Mouse (Mus musculus) midbrain, embryonic 16.5 days (tissue): ENCODE measurements at regions not wholly inside any gene's neighbourhood (a gene's known extent, or its start where the extent isn't known, plus 50 kb on each side); places are given as distances from the start of the nearest gene placed in this dataset.

Source experiments
- ATAC-seq: fragments of 200-750 bp; cut with Nextera tagmentation; 2 replicates; pipeline ENCODE4 v1.8.0; 2017; ENCODE audit warnings: moderate TSS enrichment
- H3K27ac ChIP-seq: fragments of 300-500 bp; sonication (generic); 2 replicates; pipeline ENCODE4 v1.5.1; 2014; ENCODE audit warnings: mild to moderate bottlenecking, low read length, mixed read lengths
- H3K27me3 ChIP-seq: fragments of 300-500 bp; sonication (generic); 2 replicates; pipeline ENCODE4 v1.6.1; 2014; ENCODE audit warnings: low read depth, low read length, mixed read lengths; ENCODE audit not compliant: control insufficient read depth, insufficient read depth
- H3K36me3 ChIP-seq: fragments of 300-500 bp; sonication (generic); 2 replicates; pipeline ENCODE4 v1.6.1; 2014; ENCODE audit warnings: mild to moderate bottlenecking, low read length, moderate library complexity, mixed read lengths; ENCODE audit not compliant: control insufficient read depth, insufficient read depth
- H3K4me1 ChIP-seq: fragments of 300-500 bp; sonication (generic); 2 replicates; pipeline ENCODE4 v1.6.1; 2014; ENCODE audit warnings: mild to moderate bottlenecking, low read length, mixed read lengths; ENCODE audit not compliant: control insufficient read depth, insufficient read depth
- H3K4me2 ChIP-seq: fragments of 300-500 bp; sonication (generic); 2 replicates; pipeline ENCODE4 v1.6.1; 2014; ENCODE audit warnings: mild to moderate bottlenecking, low read length, mixed read lengths
- H3K4me3 ChIP-seq: fragments of 300-500 bp; sonication (generic); 2 replicates; pipeline ENCODE4 v1.5.1; 2014; ENCODE audit warnings: low read depth, mild to moderate bottlenecking, low read length, moderate library complexity, mixed read lengths
- H3K9ac ChIP-seq: fragments of 300-500 bp; sonication (generic); 2 replicates; pipeline ENCODE4 v1.6.1; 2014; ENCODE audit warnings: low read depth, low read length, mixed read lengths
- H3K9me3 ChIP-seq: fragments of 300-500 bp; sonication (generic); replicated peaks from 2 replicates; pipeline ENCODE4 v1.6.1; 2014; ENCODE audit warnings: mild to moderate bottlenecking, low read length, mixed read lengths; ENCODE audit not compliant: control insufficient read depth, poor library complexity, severe bottlenecking
- whole genome bisulfite sequencing: fragments of 180-500 bp; shearing (Covaris S2); extraction: QIAGEN DNeasy Blood & Tissue Kit; methylation state at CpG from one replicate; pipeline ENCODE4 v1.1.7; 2014; 5-methylcytosine and 5-hydroxymethylcytosine counted together

GRCm38 (mm10) chr17:7579031-7579430, 193.8 kb upstream of the Unc93a2 start:
- Histone ChIP-seq H3K36me3 (no peaks in the 10 kb centered on the region), H3K4me1 (no peaks in the 10 kb centered on the region), H3K27me3 (no peaks in the 10 kb centered on the region), H3K27ac (no peak overlapping the region), H3K4me2 (no peak overlapping the region), H3K9ac (no peak overlapping the region), H3K9me3 (no peaks in the 10 kb centered on the region), H3K4me3 (no peak overlapping the region)
- no peak for ATAC-seq
- 94% methylated on average over 4 of the region's 4 CpGs for WGBS

- Histone ChIP-seq H3K9me3 (no peaks in the 10 kb centered on the region), H3K4me1 (no peaks in the 10 kb centered on the region), H3K27ac (no peak overlapping the region), H3K9ac (no peak overlapping the region), H3K4me2 (no peak overlapping the region), H3K4me3 (no peak overlapping the region), H3K36me3 (no peaks in the 10 kb centered on the region), H3K27me3 (no peaks in the 10 kb centered on the region)
- ATAC-seq = no peak
- WGBS = 89% methylated on average over 8 of the region's 8 CpGs
Measured at GRCm38 (mm10) chr17:7578003-7578402, 192.7 kb upstream of the Unc93a2 start.

GRCm38 (mm10) chr17:7577227-7577626, 192.0 kb upstream of the Unc93a2 start:
- Histone ChIP-seq H3K36me3 (no peaks in the 10 kb centered on the region), H3K27me3 (no peaks in the 10 kb centered on the region), H3K9ac (no peak overlapping the region), H3K4me1 (no peaks in the 10 kb centered on the region), H3K4me3 (no peak overlapping the region), H3K9me3 (no peaks in the 10 kb centered on the region), H3K4me2 (no peak overlapping the region), H3K27ac (no peak overlapping the region)
- ATAC-seq = no peak
- 70% methylated on average over 4 of the region's 4 CpGs for WGBS

DNA sequence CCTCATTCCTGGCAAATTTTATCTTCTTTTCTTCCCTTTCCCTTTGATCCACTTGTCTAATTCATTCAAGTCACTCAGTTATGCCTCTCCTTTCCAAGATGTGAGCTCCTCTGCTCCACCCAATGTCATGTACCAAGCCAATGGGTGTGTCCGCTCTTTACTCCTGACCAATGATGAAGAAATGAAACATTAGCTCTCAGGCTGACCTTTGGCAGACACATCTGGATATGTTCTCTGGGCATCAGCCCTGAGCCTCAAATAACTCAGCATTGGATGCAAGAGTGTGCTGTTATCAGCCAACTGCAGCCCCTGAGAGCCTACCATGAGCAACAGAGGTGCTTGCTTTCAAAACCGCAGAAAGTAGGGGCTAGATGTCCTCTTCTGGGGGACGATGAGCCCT, 186.2 kb upstream of the Unc93a2 start:
- Histone ChIP-seq H3K27ac (no peak overlapping the region), H3K36me3 (no peaks in the 10 kb centered on the region), H3K4me2 (no peak overlapping the region), H3K9ac (no peak overlapping the region), H3K9me3 (no peaks in the 10 kb centered on the region), H3K4me3 (no peak overlapping the region), H3K4me1 (no peaks in the 10 kb centered on the region), H3K27me3 (no peaks in the 10 kb centered on the region)
- ATAC-seq = no peak
- WGBS = 98% methylated on average over 3 of the region's 3 CpGs

DNA sequence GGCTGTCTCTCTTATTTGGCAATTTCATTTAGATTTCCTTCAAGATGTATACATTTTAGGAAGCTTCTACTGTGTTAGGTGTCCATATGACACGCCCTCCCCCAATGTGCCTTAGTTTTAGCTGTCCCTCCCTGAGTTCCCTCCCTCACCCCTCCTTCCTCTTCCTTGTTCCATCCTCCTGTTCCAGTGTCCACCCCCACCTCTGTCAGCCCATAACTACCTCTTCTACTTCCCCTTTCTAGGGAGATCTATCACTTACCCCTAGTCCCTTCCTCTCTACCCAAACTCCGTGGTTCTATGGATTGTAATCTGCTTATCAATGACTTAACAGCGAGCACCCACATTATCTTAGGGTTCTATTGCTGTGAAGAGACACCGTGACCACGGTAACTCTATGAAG, 183.2 kb upstream of the Unc93a2 start:
- ATAC-seq = no peak

GRCm38 (mm10) chr17:7565771-7566170, 180.5 kb upstream of the Unc93a2 start:
- Histone ChIP-seq H3K27ac (no peak overlapping the region), H3K4me2 (no peak overlapping the region), H3K36me3 (no peaks in the 10 kb centered on the region), H3K4me1 (no peaks in the 10 kb centered on the region), H3K9ac (no peak overlapping the region), H3K27me3 (no peaks in the 10 kb centered on the region), H3K4me3 (no peak overlapping the region), H3K9me3 (no peaks in the 10 kb centered on the region)
- ATAC-seq = no peak
- 80% methylated on average over 2 of the region's 2 CpGs for WGBS

More for the DNA sequence above, 183.2 kb upstream of the Unc93a2 start:
- Histone ChIP-seq H3K9ac (no peak overlapping the region), H3K36me3 (no peaks in the 10 kb centered on the region), H3K4me2 (no peak overlapping the region), H3K27ac (no peak overlapping the region), H3K27me3 (no peaks in the 10 kb centered on the region), H3K9me3 (no peaks in the 10 kb centered on the region), H3K4me3 (no peak overlapping the region), H3K4me1 (no peaks in the 10 kb centered on the region)
- WGBS = 94% methylated on average over 5 of the region's 5 CpGs

GRCm38 (mm10) chr17:7562940-7563339, 177.7 kb upstream of the Unc93a2 start:
- H3K4me3 ChIP-seq = no peak overlapping the region
- no peaks in the 10 kb centered on the region for H3K36me3 ChIP-seq
- H3K4me1 ChIP-seq = no peaks in the 10 kb centered on the region
- no peaks in the 10 kb centered on the region for H3K27me3 ChIP-seq
- no peaks in the 10 kb centered on the region for H3K9me3 ChIP-seq
- no peak overlapping the region for H3K4me2 ChIP-seq
- 21% methylated on average over 8 of the region's 8 CpGs for WGBS
- H3K27ac ChIP-seq = no peak overlapping the region
- no peak overlapping the region for H3K9ac ChIP-seq
- ATAC-seq = no peak

GRCm38 (mm10) chr17:7548456-7548855, 163.2 kb upstream of the Unc93a2 start:
- no peak overlapping the region for H3K9ac ChIP-seq
- no peaks in the 10 kb centered on the region for H3K4me1 ChIP-seq
- no peaks in the 10 kb centered on the region for H3K27me3 ChIP-seq
- no peaks in the 10 kb centered on the region for H3K9me3 ChIP-seq
- no peak overlapping the region for H3K4me3 ChIP-seq
- H3K36me3 ChIP-seq = no peaks in the 10 kb centered on the region
- ATAC-seq = no peak
- H3K27ac ChIP-seq = no peak overlapping the region
- H3K4me2 ChIP-seq = no peak overlapping the region
- WGBS = 85% methylated on average over 2 of the region's 2 CpGs

DNA sequence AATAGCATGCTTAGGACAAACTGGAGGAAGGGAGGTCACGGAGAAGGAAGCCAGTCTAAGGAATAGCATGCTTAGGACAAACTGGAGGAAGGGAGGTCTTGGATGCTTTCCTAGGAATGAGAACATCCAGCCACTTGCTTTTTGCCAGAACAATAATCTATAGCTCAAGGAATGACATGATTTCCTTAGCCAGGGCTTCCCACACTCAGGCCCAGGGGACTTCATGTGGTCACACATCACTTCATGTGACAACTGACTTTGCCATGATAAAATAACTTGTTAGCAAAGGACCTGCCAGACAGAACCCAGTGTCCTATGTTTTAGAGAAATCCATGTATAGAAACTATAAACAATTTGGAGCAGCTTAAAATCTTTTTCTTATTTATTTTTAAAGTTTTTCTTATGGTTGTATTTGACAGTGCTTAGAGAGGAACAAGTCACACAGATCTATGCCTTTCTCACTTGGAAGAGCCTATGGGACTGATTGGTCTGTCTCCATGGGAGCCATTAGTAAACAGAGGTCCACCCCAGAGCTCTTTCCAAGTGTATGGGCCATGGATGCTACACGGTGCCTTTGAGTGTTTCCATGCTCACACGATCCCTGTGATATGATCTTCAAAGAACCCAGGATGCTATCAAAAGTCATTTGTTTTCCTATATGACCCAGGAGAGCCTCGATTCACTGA, 153.3 kb upstream of the Unc93a2 start:
- 80% methylated on average over 4 of the region's 4 CpGs for WGBS
- Histone ChIP-seq H3K4me2 (no peak overlapping the region), H3K27me3 (no peaks in the 10 kb centered on the region), H3K9ac (no peak overlapping the region), H3K4me3 (no peak overlapping the region), H3K27ac (no peak overlapping the region), H3K4me1 (no peaks in the 10 kb centered on the region), H3K9me3 (no peaks in the 10 kb centered on the region; the same call in 1 of the 2 replicates), H3K36me3 (no peaks in the 10 kb centered on the region)
- no peak for ATAC-seq
